Comparison of ENCODE assay signal across 20 mouse cellular contexts in genomic region chr15:5302403-5302802, GRCm38 (mm10). TPM values are rescaled to one million over a fixed set of nuclear protein-coding genes. Genes with fewer than 3 reads are reported as not detected.
DNase-seq lines count a peak whose midpoint lies in the region; ATAC-seq lines count a peak whose summit lies in the region.
"Had no signal": no experiment of that assay in that cellular context is flagged by ENCODE, and none has a peak within 500 bp of the region (broad histone marks: within the 10 kb centered on the region; RNA-seq: fewer than 3 reads in every experiment).

No protein-coding gene starts in this region.

- peak; percentile 12 for DNase-seq in adrenal gland, adult 2 months
- no peak for DNase-seq in adrenal gland, postnatal 36 days
- peak; percentile 41 for DNase-seq in lung, postnatal 25 days (ENCODE audit: low spot score)
- DNase-seq in lung, postnatal 14 days = no peak
- DNase-seq in lung, postnatal 36 days = peak; percentile 42
- peak; percentile 66 to 69 for DNase-seq in spleen, postnatal 36 days (ENCODE audit: low spot score in 2 of 2)
- DNase-seq in midbrain, embryonic 14.5 days = no peak
- no peak for DNase-seq in cerebellum, adult 9-11 months
- DNase-seq: cerebellum, adult 18-20 months; forebrain, postnatal 0 days; gastrocnemius, postnatal 10 days; kidney, adult 8-10 months; kidney, postnatal 4 days; lung, embryonic 14.5 days had no signal

- no peaks in the 10 kb centered on the region for H3K9me3 ChIP-seq in midbrain, embryonic 14.5 days (ENCODE audit: control insufficient read depth, low read length)
- H3K9me3 ChIP-seq: embryonic facial prominence, embryonic 13.5 days; heart, embryonic 15.5 days; hindbrain, embryonic 10.5 days; limb, embryonic 15.5 days had no signal

- no peaks in the 10 kb centered on the region for H3K4me1 ChIP-seq in midbrain, embryonic 14.5 days (ENCODE audit: control insufficient read depth, insufficient read depth, low read length)
- H3K4me1 ChIP-seq: embryonic facial prominence, embryonic 13.5 days; heart, embryonic 15.5 days; hindbrain, embryonic 10.5 days; limb, embryonic 15.5 days had no signal

- no peak overlapping the region for H3K9ac ChIP-seq in midbrain, embryonic 14.5 days (replicated peaks; ENCODE audit: low read length)
- H3K9ac ChIP-seq: embryonic facial prominence, embryonic 13.5 days; forebrain, postnatal 0 days; heart, embryonic 15.5 days; limb, embryonic 15.5 days; lung, embryonic 14.5 days had no signal

- no peaks in the 10 kb centered on the region for H3K36me3 ChIP-seq in midbrain, embryonic 14.5 days (ENCODE audit: control insufficient read depth, insufficient read depth, low read length)
- H3K36me3 ChIP-seq: embryonic facial prominence, embryonic 13.5 days; heart, embryonic 15.5 days; hindbrain, embryonic 10.5 days; limb, embryonic 15.5 days had no signal

- no peaks in the 10 kb centered on the region for H3K27me3 ChIP-seq in midbrain, embryonic 14.5 days (ENCODE audit: control insufficient read depth, insufficient read depth, low read length)
- H3K27me3 ChIP-seq: embryonic facial prominence, embryonic 13.5 days; heart, embryonic 15.5 days; limb, embryonic 15.5 days had no signal

- 73% methylated on average over 2 of the region's 2 CpGs for WGBS in midbrain, embryonic 14.5 days

- H3K27ac ChIP-seq in midbrain, embryonic 14.5 days (replicated peaks; ENCODE audit: low read depth, low read length) = no peak overlapping the region
- H3K27ac ChIP-seq: embryonic facial prominence, embryonic 13.5 days; heart, adult 2 months; heart, embryonic 15.5 days; hindbrain, embryonic 10.5 days; limb, embryonic 15.5 days; stomach, postnatal 0 days had no signal

- no peak for ATAC-seq in midbrain, embryonic 14.5 days (ENCODE audit: low FRiP score, low TSS enrichment)
- ATAC-seq: forebrain, postnatal 0 days had no signal

- no peak overlapping the region for H3K4me2 ChIP-seq in midbrain, embryonic 14.5 days (ENCODE audit: low read length)
- H3K4me2 ChIP-seq: embryonic facial prominence, embryonic 13.5 days; heart, embryonic 15.5 days; limb, embryonic 15.5 days; lung, embryonic 14.5 days had no signal

- H3K4me3 ChIP-seq in midbrain, embryonic 14.5 days (replicated peaks; ENCODE audit: low read depth, low read length) = no peak overlapping the region
- H3K4me3 ChIP-seq: embryonic facial prominence, embryonic 13.5 days; heart, adult 2 months; heart, embryonic 15.5 days; hindbrain, embryonic 10.5 days; limb, embryonic 15.5 days had no signal

RNA-seq across cellular contexts. Expression of gene Ptger4, which starts 58.4 kb away (rescaled TPM):
- total RNA-seq in adrenal gland, adult 2 months (2021) = 1 to 10 TPM; 1.2 to 1.3 TPM
- polyA plus RNA-seq in adrenal gland, adult 2 months (2012; rRNA removed) = 4.4 and 5.5 TPM in 2 replicates
- 1 to 10 TPM; 1.0 to 1.2 TPM for total RNA-seq in adrenal gland, postnatal 36 days (2021)
- polyA plus RNA-seq in midbrain, embryonic 14.5 days (2014; fragmentation: Nextera tagmentation; extraction: Ambion mirVana) = 1.1 and 1.4 TPM in 2 replicates

Comparison
In these comparisons a context has a peak if more than half of its experiments do, and no peak if none do; other contexts are left out.
1. DNase-seq: peak in adrenal gland, adult 2 months (single experiment), lung, postnatal 25 days (single experiment), lung, postnatal 36 days (single experiment) and spleen, postnatal 36 days (2 of 2); none in adrenal gland, postnatal 36 days (0 of 2), lung, postnatal 14 days (single experiment), midbrain, embryonic 14.5 days (single experiment) and cerebellum, adult 9-11 months (single experiment).